Mouse (Mus musculus): ENCODE data around the gene Gstt4.

DNA sequence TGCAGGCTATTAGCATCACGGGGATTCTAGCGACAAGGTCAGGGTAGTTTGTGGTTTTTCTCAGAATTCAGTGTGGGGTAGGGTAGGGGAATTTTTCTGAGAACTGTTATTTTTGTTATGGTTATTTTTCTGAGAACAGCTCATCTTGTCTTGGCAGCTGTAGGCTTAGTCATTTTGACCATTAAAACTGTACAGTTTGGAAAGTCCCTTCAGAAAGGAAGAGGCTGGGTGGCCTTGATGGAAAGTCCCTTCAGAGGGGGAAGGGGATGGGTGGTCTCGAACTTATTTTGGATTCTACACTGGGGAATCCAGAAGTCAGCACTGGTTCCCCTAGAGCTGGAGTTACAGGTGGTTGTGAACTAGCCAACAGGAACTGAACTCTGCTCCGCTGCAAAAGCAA is 2.2 kb upstream of the Gstt4 start:
- no peak for TF ChIP-seq CTCF (IDR thresholded peaks at IDR 0.05; ENCODE audit: low read depth, low read length)
- TF ChIP-seq POLR2A (IDR thresholded peaks at IDR 0.05; ENCODE audit: borderline replicate concordance, low read depth, low read length), result no peak
